Mouse (Mus musculus) CD4-positive helper T cell, adult 2 months (primary cell): ENCODE results near the gene Vmn1r152.
"Not testable (repeated sequence)": the region's sequence is repeated elsewhere in the genome, so short reads cannot be mapped to it uniquely, and the experiment has no call there.

Experiments used
- DNase-seq: peaks from one replicate; pipeline ENCODE4 v3.0.0-alpha.2; 2012; ENCODE audit warnings: low read depth, missing footprints, low spot score

The Vmn1r152 gene

GRCm38 (mm10) chr7:22522667-22523066 is at the start of gene Vmn1r152:
TSS of gene Vmn1r152 (plus strand) at chr7:22522967.
- not testable (repeated sequence) for DNase-seq

- DNase-seq = not testable (repeated sequence)
These were observed 23.2 kb upstream of the Vmn1r152 start, which contains the start of gene Vmn1r151 for GRCm38 (mm10) chr7:22499578-22499977. TSS of gene Vmn1r151 (minus strand) at chr7:22499678.

GRCm38 (mm10) chr7:22534787-22535186 is 12.0 kb downstream of the Vmn1r152 start, which contains the start of gene Gm8677:
TSS of gene Gm8677 (minus strand) at chr7:22534887.
- DNase-seq = not testable (repeated sequence)

GRCm38 (mm10) chr7:22565243-22565642 is 42.5 kb downstream of the Vmn1r152 start, which contains the start of gene Gm4201:
TSS of gene Gm4201 (minus strand) at chr7:22565343.
- DNase-seq = not testable (repeated sequence)
